Mouse (Mus musculus) cerebellum, adult 2 months (tissue): ENCODE results near the gene Dhrs13.

Experiments used
- CTCF ChIP-seq: fragments of 200-500 bp; IDR thresholded peaks from 2 replicates; pipeline ENCODE4 v1.5.1; 2011; ENCODE audit warnings: low read depth, mild to moderate bottlenecking, control low read depth, low read length, moderate library complexity, borderline replicate concordance; ENCODE audit not compliant: insufficient read depth
- POLR2A ChIP-seq: fragments of 200-500 bp; IDR thresholded peaks from 2 replicates; pipeline ENCODE4 v1.6.1; 2011; ENCODE audit warnings: low read length, control low read depth, borderline replicate concordance; ENCODE audit not compliant: insufficient read depth

GRCm38 (mm10) chr11:78033931-78034617, 2.0 kb downstream of the Dhrs13 start:
- TF ChIP-seq POLR2A (no peak), CTCF (no peak)
